Mouse (Mus musculus): Measurements from ENCODE around the gene Rpl10.

Rpl10 gene

DNA sequence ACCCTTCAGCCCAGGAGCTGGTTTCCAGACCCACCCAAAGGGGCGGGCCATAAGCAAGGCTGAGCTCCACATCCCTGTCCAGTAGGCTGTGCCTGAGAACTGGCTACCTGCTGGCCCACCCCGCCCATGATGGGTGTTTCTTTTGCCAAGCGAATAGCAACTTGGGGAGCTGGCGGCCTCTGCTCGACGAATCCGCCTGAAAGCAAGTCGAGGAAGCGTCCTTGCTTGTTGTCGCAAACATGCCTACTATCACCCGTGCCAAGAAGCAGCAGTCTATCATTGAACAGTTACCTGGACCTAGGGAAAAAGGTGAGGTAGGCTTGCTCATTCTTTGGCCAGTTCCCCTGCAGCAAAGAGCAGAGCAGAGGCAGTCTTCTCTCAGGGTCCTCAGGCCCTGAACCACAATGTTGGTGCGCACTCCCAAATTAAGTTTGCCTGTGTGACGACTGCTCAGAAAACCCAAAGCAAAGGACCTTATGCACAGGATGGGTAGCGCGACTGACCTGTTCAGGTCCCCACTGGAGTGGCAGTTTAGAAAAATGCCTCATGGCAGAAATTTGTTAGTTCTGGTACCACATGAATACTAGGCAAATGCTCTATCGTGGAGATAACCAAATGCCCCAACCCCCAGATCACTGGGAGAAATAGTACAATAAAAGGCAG lies 11.3 kb downstream of the Rpl10 start, which contains the start of the genes Taz and Dnase1l1:
TSS of gene Taz (plus strand) at position 181 of the 663 bp plus-strand sequence.
TSS of gene Dnase1l1 (minus strand) at position 606 of the 663 bp plus-strand sequence.
- peak; percentile 52 for DNase-seq

- DNase-seq: peak; percentile 90
Observed at GRCm38 (mm10) chrX:74282395-74283091, 11.9 kb downstream of the Rpl10 start.

GRCm38 (mm10) chrX:74283092-74283437 lies 12.5 kb downstream of the Rpl10 start:
- DNase-seq: no peak

GRCm38 (mm10) chrX:74293431-74293830 lies 22.8 kb downstream of the Rpl10 start:
- DNase-seq: no peak

DNA sequence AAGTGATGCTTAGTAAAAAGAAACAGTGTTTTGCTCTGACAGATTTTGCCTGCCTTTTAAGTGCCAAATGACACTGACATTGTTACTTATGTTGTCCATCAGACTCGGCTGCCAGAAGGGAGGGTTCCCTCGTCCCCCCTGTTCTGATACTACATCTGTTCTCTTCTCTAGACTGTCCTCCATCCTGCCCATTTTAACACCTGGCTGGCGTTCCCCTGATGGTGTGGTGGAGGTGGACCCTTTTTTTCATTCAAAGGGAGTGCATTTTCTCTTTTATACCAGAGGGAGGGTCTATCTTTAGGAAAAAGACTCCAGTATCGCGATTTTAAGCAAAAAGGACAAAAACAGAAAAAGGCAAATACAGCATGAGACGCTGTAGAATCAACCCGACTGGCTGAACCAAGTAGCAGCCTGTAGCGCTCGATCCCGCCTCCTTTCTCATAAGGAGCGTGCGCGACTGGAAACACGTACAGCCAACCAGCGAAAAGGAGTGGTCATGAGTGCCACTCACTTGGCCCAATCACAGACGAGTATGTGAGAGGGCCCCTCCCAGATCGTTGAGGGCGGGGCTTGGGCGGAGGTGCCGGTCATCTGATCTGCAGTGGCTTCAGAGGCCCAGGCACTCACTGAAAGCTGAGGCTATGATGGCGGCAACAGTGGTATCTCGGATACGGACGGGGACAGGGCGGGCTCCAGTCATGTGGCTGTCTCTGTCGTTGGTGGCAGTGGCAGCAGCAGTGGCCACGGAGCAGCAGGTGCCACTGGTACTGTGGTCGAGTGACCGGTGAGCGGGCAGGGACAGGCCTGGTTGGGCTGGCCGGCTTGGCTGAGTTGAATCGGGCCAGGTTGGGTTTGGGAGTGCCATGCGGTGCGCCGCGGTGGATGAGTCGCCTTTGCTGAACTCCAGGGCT lies 26.2 kb downstream of the Rpl10 start, which contains the start of gene Atp6ap1:
TSS of gene Atp6ap1 (plus strand) at position 560 of the 911 bp plus-strand sequence.
- peak; percentile 92 for DNase-seq

DNA sequence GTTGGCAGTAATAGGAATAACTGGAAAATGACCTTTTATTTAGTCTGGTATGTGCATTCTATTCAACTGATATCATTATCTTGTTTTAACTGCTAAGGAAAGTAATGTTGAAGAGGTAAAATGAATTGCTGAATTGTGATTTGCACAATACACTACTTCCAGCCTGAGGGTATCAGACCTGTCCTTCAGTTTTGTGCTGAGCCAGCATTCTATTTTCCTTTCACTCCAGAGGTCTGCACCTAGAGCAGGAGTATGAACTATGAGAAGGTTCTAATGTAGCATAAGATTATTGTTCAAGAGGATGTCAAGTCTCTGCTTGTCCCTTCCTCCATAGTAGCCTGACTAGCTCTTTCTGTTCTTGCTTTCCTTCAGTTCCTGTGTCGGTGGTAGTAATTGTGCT lies 27.7 kb downstream of the Rpl10 start:
- no peak for DNase-seq

GRCm38 (mm10) chrX:74299721-74300120 lies 29.1 kb downstream of the Rpl10 start:
- no peak for DNase-seq

DNA sequence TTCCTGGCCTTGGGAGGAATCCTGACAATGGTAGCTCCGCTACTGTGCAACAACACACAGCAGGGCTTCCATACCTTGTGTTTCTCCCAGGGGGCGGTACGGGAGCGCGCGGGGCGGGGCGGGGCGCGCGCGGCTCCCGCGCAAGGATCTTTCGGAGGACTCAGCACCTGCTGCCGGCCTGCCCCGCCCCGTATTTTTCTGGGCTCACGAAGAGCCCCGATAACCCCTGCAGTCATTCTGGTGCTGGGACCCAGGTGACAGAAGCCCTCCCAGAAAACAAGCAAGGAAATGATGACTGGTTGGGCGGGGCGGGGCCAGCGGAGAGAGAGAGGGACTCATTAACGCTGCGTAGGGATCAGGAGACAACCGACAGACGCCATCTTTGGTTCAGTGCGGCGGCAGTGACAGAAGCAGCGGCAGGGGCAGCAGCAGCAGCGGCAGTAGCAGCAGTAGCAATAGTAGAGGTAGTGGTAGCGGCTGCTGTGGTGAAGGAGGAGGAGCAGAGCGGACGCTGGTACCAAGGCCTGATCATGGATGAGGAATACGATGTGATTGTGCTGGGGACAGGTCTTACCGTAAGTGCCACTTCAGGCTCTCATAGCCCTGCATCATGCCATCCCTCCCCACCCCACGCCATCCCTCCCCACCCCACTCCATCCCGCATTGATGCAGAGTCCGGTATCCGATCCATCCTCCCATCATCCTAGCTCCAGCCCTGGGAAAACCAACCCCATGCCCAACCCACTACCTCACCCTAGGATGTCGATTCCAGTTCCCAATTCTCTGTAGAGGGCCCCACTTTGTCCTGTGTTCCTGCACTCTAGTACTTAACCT lies 34.5 kb downstream of the Rpl10 start, which contains the start of gene Gdi1:
TSS of gene Gdi1 (plus strand) at position 132 of the 834 bp plus-strand sequence.
- peak; percentile 80 for DNase-seq

DNA sequence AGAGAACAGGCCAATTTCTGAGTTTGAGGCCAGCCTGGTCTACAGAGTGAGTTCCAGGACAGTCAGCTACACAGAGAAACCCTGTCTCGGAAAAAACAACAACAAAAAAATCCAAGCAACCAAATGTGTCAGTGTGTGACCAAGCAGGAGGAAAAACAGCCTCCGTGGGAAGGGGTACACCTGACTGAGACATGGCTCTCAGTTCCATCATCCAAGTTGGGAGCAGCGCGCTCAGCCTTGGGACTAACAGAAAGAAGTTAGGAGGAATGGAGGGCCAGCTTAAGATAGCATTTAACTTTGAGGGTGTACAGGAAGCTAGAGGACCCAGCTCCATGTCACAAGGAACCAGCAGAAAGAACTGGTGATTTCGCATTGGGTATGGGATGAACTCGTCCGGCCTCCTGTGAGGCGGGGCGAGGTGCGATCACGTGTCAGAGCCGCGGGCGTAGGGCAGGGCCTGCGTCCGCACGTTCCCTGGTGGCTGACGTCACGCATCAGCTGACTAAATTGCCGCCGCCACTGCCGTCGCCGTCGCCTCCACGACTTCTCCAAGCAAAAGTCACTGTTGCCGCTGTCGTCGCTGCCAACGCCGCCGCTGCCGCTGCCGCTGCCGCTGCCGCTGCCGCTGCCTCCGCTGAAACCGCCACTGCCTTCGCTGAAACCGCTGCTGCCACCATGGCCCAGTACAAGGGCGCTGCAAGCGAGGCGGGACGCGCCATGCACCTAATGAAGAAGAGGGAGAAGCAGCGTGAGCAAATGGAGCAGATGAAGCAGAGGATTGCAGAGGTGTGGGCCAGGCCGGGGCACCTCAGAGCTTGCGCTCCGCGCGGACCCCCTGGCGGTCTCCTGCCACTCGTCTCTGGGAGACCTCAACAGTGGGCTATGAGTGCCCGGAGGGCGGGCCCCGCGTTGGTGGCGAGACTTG lies 42.2 kb downstream of the Rpl10 start, which contains the start of gene Fam50a:
TSS of gene Fam50a (plus strand) at position 494 of the 925 bp plus-strand sequence.
- DNase-seq: peak; percentile 89

All from thymus, postnatal 14 days (tissue).